Mouse (Mus musculus) urinary bladder, postnatal 14 days (tissue): Measurements from ENCODE around the gene Gpr162.
"Not testable (repeated sequence)": the region's sequence is repeated elsewhere in the genome, so short reads cannot be mapped to it uniquely, and the experiment has no call there.

Source experiments
- DNase-seq: peaks from one replicate; pipeline ENCODE4 v3.0.0; 2021; ENCODE audit warnings: low spot score

Gpr162 gene

GRCm38 (mm10) chr6:124811403-124811665 lies 52.4 kb downstream of the Gpr162 start:
- no peak for DNase-seq

GRCm38 (mm10) chr6:124810566-124811402 lies 53.0 kb downstream of the Gpr162 start:
- DNase-seq = not testable (repeated sequence)

GRCm38 (mm10) chr6:124809775-124810538 lies 53.8 kb downstream of the Gpr162 start:
- no peak for DNase-seq

- DNase-seq = peak; percentile 85
These were observed 54.6 kb downstream of the Gpr162 start for GRCm38 (mm10) chr6:124809052-124809774.
